Mouse (Mus musculus): ENCODE results near the gene Mlec.
A peak's percentile ranks its signal among the peaks of the same experiment; 100 is the strongest.

DNA sequence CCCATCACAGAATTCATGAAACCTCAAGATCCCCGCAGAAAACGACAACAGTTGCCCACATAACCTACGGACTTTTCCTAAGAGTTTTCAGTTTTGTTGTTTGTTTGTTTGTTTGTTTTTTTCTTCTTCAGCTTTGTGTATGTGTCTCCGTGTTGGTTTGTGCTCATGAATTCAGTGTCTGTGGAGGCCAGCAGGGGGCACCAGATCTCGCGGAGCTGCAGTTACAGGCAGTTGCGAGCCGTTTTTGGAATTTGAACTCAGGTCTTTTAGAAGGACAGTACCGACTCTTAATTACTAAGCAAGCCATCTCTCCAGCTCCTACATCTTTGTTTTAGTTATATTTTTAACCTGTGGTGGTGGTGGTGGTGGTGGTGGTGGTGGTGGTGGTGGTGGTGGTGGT lies 7.4 kb upstream of the Mlec start:
- TF ChIP-seq CTCF (IDR thresholded peaks at IDR 0.05; ENCODE audit: borderline replicate concordance, insufficient read depth, low read depth, low read length) (peak; percentile 47; the same call in 1 of the 2 replicates), POLR2A (IDR thresholded peaks at IDR 0.05; ENCODE audit: borderline replicate concordance, insufficient read depth, low read length) (no peak)

Data from cerebellum, adult 2 months (tissue).